Mouse (Mus musculus): ENCODE data around the gene Rrbp1.

Rrbp1 gene

DNA sequence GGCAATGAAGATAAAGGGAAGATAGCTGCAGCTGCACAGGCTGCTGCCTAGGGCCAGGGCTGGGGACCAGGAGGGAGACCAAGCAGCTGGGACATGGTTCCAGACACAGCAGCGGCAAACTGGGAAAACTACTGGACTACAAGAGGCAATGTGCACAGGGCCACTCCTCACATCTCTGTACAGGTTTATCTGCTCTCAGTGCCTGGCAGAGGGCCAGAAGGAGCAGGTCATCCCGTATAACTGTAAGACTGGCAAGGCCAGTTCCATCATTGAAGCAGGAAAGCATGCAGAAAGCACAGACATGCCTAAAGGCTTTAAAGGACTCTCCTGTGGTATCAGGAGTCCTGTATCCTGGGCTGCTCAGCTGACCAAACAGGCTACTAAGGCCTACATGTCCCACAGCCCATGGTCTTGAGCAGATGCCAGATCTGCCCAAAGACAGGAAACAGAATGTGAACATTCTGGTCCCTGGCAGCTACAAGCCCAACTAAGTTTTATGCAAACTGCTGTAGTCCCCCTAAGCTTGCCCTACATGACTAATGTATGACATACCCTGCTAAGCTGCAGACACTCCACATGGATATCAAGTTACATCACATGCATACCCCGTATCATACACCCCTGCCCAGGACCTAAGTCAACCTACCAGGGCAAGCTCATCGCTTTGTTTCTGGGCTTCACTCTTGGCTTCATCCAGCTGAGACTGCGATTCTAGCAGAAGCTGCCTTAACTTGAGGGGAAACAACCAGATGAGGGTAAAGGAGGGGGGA, 59.3 kb downstream of the Rrbp1 start:
- peak in 1 of 2 experiments; percentile 60 for DNase-seq

GRCm38 (mm10) chr2:143951028-143951420, 60.0 kb downstream of the Rrbp1 start:
- no peak for DNase-seq

GRCm38 (mm10) chr2:143950290-143951027, 60.6 kb downstream of the Rrbp1 start:
- DNase-seq, result no peak

DNA sequence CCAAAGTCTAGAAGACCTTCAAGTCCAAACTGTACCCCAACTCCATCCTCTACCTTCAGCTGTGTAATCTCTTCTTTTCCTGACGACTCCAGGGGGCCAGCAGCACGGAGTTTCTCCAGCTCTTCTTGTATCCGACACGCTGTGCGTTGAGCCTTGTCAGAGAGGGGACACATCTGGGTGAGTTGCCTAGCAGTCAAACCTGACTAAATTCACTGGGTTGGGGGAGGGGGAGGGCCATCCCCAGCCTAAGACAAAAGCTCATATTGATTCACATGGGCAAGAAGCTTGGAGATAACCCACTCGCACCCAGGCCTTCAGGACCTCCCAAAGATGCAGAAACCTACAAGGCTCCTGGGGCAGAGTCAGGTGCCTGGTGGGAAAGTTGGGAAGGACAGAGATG, 61.8 kb downstream of the Rrbp1 start:
- no peak for DNase-seq

- DNase-seq, result no peak
These were observed 62.6 kb downstream of the Rrbp1 start for GRCm38 (mm10) chr2:143948416-143948815.

GRCm38 (mm10) chr2:143947981-143948380, 63.1 kb downstream of the Rrbp1 start:
- no peak for DNase-seq

DNA sequence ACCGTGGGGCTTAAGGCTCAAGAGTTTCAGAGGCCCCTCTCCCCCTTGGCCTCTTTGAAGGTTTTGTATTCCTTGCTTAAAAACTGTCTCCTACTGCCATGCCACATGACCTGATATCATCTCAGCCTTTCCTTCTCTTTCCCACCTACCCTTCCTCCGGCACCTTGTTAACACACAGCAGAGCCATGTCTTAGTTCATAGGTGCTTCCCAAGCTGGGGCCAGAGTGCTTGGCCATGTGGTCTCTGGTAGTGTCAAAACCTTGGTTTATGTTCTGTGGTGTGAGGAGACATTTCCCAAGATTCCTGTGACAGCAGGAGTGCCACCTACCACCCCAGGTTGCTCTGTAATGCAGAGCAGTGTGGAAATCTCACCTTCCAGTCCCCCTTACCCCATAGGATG, 64.7 kb downstream of the Rrbp1 start:
- DNase-seq, result no peak

- no peak for DNase-seq
These were observed 65.5 kb downstream of the Rrbp1 start for GRCm38 (mm10) chr2:143945466-143946075.

- DNase-seq, result no peak
These were observed 66.3 kb downstream of the Rrbp1 start for GRCm38 (mm10) chr2:143944796-143945195.

DNA sequence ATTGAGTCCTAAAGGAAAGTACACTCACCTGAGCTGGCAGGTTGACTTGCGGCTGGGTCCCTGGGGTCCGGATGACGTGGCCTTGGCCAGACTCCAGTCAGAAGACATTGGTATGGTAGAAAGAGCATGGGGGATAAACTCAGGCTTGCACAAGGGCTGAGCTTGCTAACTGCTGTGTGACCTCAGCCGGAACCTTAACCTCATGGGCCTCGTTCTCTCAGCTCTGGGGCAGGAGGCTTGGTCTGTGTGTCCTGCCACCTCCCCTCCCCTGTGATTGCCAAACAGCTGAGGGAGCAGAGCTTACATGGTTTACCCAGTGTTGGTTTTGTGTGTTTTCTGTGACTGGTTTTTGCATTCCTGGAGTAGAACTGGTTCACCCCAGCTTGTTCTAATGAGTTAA, 70.7 kb downstream of the Rrbp1 start:
- no peak for DNase-seq

DNA sequence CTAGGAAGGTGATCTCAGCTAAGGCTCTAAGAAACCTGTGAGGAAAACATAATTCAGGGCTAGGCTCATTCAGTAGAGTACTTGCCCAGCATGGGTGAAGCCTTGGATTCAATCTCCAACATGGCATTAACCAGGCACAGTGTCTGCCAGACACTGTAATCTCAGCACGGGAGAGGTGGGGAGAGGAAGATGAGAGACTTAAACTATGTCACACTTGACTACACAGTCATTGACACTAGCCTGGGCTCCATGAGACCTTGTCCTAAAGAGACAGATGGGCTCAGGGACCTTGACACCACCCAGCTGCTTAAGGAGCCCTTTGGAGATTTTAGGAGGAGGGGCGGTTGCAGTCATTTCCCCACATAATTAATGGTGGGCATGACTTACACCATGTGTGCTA, 73.2 kb downstream of the Rrbp1 start:
- DNase-seq, result no peak

- no peak for DNase-seq
These were observed 76.6 kb downstream of the Rrbp1 start for GRCm38 (mm10) chr2:143934439-143934838.

GRCm38 (mm10) chr2:143933516-143933915, 77.5 kb downstream of the Rrbp1 start:
- DNase-seq, result peak; percentile 36 to 53

DNA sequence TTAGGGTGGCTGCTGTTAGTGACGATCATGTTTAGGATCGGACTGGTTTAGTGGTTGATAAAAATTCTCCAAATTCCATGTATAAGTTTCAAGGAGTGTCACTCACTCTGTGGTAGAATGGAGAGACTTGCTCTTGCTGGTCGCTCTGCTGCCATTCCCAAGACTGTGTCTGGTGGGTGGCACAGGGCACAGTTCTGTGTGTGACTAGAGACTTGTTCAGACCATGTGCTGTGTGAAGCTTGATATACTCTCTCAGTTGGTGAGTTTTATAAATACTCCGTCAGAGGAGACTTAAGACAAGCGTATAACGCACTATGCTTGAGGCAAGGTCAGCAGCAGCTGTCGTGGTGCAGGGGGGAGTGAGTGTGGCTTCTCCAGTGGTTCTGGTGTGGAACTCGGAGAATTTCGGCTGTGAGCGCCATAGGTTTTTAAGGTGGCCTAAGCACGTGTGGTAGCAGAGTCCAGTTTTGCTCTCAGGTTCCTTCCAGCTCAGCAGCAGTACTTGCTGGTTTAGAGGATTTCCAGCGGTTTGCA, 78.7 kb downstream of the Rrbp1 start:
- DNase-seq, result no peak

GRCm38 (mm10) chr2:143929607-143930311, 81.3 kb downstream of the Rrbp1 start:
- DNase-seq, result no peak

GRCm38 (mm10) chr2:143925826-143926225, 85.2 kb downstream of the Rrbp1 start:
- no peak for DNase-seq

- DNase-seq, result no peak
These were observed 87.0 kb downstream of the Rrbp1 start for GRCm38 (mm10) chr2:143924085-143924484.

- no peak for DNase-seq
These were observed 92.1 kb downstream of the Rrbp1 start for GRCm38 (mm10) chr2:143918831-143919502.

DNA sequence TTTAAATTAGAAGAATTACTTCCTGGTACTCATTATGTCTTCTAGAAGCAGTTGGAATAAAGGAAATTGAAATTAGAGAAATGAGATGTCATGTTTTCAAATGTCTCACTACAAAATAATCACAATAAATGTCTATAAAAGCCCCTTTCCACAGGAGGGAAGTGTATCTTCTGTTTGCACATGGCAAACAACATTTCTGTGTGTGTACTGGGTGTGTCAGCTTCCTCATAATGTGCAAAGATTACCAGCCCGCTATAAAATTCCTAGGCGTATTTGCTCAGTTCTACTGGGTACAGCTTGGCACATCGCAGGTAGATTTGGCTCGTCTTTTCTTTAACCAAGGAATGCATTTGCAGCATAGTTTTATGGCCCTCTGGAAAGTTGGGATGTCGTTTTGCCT, 93.4 kb downstream of the Rrbp1 start:
- DNase-seq, result no peak

GRCm38 (mm10) chr2:143916229-143916628, 94.8 kb downstream of the Rrbp1 start:
- no peak for DNase-seq

DNA sequence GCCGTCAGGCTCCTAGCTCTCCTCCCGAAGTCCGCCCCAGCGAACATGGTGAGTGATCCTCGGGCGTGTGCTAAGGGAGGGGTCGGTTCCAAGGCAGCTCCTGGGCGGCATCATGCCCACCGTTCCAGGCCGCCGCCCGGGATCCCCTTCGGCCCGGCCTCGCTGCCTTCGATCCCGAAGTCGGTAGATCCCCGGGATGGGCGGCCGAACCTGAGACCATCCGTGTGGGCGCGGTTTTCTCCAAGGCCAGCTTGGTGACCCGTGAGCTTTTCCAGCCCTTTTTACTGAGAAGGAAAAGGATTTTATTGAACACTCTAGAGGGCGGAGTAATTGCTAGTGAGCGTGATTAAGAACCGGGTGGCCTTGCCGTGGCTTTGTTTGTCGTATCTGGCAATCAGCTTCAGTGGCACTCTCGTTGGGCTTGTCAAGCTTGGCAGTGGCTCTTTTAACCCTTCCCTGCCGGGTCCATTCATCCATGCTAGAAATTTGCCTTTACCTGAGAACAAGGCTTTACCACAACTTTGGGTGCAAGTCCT, 95.4 kb downstream of the Rrbp1 start:
- peak in 1 of 2 experiments; percentile 65 for DNase-seq

All from cerebellum, postnatal 25 days (tissue).